Mouse (Mus musculus): ENCODE results near the gene D10Wsu102e.
A peak's percentile ranks its signal among the peaks of the same experiment; 100 is the strongest.
"Not testable (repeated sequence)": the region's sequence is repeated elsewhere in the genome, so short reads cannot be mapped to it uniquely, and the experiment has no call there.

D10Wsu102e gene

GRCm38 (mm10) chr10:83385330-83385910 is 25.4 kb downstream of the D10Wsu102e start:
- no peak for DNase-seq (ENCODE audit: low read depth, low spot score)

DNA sequence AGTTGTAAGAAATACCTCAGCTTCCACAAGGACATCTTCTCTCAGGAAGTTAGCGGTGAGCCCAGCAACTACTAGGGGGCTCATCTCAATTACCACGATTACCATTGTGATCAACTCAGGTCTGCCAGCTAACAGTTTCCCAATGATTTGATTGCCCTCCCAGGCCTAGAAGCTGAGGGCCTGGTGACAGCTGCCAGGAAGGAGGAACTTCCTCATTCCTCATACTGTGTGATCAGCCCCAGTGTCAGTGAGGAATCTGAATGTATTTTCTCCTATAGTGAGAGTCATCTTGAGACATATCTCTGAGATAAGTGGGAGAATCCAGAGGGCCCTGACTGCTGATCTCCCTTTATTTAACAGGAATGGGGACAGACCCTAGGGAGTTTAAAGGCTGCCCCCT is 37.3 kb downstream of the D10Wsu102e start:
- no peak for DNase-seq (ENCODE audit: low read depth, low spot score)

DNA sequence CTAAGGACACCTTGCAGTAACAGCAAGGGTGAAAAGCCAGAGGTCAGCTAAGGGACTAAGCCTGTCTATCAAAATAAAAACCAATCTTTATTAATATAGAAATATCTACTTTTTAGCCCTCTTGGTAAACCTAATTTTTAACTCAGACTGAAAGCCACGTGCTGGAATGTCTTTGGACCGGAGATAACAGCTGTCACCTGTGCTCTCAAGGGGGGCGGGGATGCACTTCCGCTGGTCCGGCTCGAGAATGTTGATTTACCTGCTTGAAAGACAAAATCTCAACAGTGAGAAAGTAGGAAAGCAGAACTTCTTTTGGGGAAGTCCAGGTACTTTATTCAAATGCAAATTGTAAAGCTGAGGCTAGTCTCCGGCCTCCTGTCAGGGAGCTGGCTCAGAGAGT is 40.9 kb downstream of the D10Wsu102e start:
- not testable (repeated sequence) for DNase-seq (ENCODE audit: low read depth, low spot score)

DNA sequence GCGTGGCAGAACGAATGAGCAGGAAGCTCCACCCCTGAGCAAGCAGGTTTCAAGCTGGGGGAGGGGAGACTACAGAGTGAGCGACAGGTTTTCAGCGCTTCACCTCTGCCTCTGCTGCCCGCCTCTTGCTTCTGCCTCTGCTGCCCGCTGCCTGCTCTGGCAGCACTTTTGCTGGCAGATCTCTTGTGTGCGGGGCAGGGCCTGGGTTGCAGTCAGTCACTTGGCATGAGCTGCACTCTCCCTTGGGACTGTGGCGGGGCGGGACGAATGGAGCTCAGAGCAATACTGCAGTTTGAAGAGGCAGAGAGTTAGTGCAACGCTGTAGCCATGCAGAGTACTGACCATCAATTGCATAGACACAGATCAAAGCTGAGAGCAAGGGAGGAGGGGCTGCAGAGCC is 45.0 kb downstream of the D10Wsu102e start:
- DNase-seq (ENCODE audit: low read depth, low spot score), result no peak

DNA sequence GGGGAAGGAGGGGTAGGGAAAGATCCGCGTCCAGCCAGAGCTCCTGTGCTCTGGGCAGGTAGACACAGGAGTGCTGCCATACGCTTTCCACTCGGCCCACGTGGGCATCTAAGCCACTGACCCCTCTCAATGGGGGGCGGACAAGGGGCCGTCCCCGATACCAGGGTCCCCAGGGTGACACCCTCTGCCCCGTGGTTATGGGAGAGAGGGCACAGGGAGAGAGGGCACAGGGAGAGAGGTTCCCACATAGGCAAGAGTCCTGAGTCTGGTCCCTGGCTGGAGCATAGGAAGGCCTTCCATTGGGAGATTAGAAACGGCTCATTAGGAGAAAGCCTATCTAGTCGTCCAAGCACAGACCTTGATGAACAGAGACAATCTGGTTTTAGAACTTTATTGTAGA is 45.7 kb downstream of the D10Wsu102e start:
- no peak for DNase-seq (ENCODE audit: low read depth, low spot score)

- no peak for DNase-seq (ENCODE audit: low read depth, low spot score)
These were observed 47.1 kb downstream of the D10Wsu102e start for GRCm38 (mm10) chr10:83407141-83407540.

- DNase-seq (ENCODE audit: low read depth, low spot score), result not testable (repeated sequence)
These were observed 58.4 kb downstream of the D10Wsu102e start for GRCm38 (mm10) chr10:83418466-83418865.

DNA sequence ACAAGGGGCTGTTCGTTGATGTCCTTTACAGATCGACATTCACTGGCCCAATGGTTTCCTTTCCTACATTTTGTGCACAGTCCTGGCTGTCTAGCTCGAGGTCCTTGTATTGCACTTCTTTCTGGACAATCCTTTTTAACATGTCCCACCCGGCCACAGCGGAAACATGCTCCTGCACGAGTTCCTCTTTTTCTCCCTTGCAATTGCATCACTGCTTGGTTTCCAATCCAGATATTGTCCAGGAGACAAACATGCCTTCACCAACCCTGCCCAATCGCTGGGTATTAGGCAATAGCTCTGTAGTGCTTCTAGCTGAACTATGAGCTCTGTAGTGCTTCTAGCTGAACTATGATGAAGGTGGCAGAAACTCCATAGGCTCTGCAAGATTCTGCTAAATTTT is 88.6 kb downstream of the D10Wsu102e start:
- DNase-seq (ENCODE audit: low read depth, low spot score), result no peak

GRCm38 (mm10) chr10:83457531-83457930 is 97.5 kb downstream of the D10Wsu102e start:
- DNase-seq (ENCODE audit: low read depth, low spot score), result no peak

DNA sequence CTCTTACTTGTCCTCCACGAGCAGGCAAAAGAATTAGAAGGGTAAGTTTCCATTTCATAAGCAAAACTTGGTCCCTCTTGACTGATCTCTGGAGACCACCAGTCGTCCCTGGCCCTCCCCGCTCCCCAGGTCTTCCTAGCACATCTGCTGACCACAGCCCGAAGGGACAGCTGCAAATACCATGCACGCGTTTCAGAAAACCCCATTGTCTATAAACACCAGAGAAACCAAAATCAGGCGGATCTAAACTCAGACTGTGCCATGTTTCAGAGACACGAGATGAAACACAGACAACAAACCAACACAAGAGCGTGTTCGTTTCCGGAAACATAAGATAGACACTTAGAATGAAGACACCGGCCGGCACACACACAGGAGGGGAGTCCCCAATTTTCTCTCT is 115.2 kb downstream of the D10Wsu102e start:
- DNase-seq (ENCODE audit: low read depth, low spot score), result no peak

GRCm38 (mm10) chr10:83477286-83477685 is 117.3 kb downstream of the D10Wsu102e start:
- DNase-seq (ENCODE audit: low read depth, low spot score), result no peak

DNA sequence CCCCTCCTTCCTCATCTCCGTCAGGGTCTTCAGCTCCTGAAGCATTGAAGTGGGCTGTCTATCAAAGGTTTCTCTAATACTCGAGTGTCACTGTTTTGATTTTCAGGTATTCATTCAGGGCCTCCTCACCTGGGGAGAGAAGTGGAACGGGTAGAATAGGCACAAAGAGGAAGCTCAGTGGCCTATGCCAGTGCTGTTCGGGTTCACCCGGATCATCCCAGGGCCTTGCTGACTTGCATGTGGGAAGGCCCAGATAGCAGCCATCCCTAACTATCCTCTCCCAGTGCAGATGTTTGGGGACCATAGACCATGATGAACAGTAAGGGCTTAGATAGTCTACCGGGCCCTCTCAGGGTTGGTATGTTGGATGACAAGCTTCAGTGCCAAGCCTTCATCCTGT is 130.5 kb downstream of the D10Wsu102e start:
- no peak for DNase-seq (ENCODE audit: low read depth, low spot score)

DNA sequence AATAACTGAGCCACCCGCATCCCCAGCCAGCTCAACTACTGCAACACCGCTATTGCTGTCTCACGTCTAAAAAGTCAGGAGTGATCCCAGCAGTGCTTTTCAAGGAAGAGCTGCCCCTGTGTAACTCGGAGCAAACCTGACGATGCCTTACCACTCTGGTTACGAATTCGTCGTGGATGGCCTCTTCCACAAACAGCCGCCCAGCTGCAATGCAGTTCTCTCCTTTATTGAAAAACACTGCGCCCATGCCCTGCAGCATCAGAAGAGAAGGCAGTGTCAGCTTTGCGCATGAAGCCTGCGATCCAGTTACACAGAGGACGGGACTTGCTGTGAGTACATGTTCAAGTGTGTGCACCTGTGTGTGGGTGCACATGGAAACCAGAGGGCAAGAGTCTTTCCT is 137.3 kb downstream of the D10Wsu102e start:
- DNase-seq (ENCODE audit: low read depth, low spot score), result no peak

- no peak for DNase-seq (ENCODE audit: low read depth, low spot score)
These were observed 149.1 kb downstream of the D10Wsu102e start for GRCm38 (mm10) chr10:83508962-83509660.

GRCm38 (mm10) chr10:83511304-83511703 is 151.3 kb downstream of the D10Wsu102e start:
- no peak for DNase-seq (ENCODE audit: low read depth, low spot score)

- no peak for DNase-seq (ENCODE audit: low read depth, low spot score)
These were observed 153.7 kb downstream of the D10Wsu102e start for GRCm38 (mm10) chr10:83513736-83514135.

- DNase-seq (ENCODE audit: low read depth, low spot score), result no peak
These were observed 161.0 kb downstream of the D10Wsu102e start for GRCm38 (mm10) chr10:83520990-83521389.

DNA sequence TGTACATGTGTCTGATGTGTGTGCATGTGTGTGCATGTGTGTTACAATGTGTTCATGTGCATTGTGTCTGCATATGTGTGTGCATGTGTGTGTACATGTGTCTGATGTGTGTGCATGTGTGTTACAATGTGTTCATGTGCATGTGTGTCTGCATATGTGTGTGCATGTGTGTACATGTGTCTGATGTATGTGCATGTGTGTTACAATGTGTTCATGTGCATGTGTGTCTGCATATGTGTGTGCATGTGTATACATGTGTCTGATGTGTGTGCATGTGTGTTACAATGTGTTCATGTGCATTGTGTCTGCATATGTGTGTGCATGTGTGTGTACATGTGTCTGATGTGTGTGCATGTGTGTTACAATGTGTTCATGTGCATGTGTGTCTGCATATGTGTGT is 164.2 kb downstream of the D10Wsu102e start:
- DNase-seq (ENCODE audit: low read depth, low spot score), result not testable (repeated sequence)

- DNase-seq (ENCODE audit: low read depth, low spot score), result no peak
These were observed 170.5 kb downstream of the D10Wsu102e start for GRCm38 (mm10) chr10:83530384-83530967.

- DNase-seq (ENCODE audit: low read depth, low spot score), result no peak
These were observed 173.4 kb downstream of the D10Wsu102e start for GRCm38 (mm10) chr10:83533258-83533909.

- DNase-seq (ENCODE audit: low read depth, low spot score), result peak; percentile 56
These were observed 173.9 kb downstream of the D10Wsu102e start, which contains the start of gene Aldh1l2 for GRCm38 (mm10) chr10:83533910-83534283. TSS of gene Aldh1l2 (minus strand) at chr10:83534140.

DNA sequence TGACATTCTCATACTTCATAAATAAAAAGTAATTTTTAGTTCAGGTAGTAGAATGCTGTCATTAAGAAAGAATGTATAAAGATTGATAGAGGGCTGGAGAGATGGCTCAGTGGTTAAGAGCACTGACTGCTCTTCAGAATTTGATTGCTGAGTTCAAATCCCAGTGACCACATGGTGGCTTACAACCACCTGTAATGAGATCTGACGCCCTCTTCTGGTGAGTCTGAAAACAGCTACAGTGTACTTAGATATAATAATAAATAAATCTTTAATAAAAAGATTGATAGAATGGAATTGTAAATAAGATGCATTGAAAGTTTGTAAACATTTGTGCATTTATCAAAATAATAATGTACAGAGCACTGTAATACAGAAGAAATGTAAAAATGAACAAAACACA is 176.4 kb downstream of the D10Wsu102e start:
- no peak for DNase-seq (ENCODE audit: low read depth, low spot score)

All from WW6 (cell line).